Comparison of ENCODE assay signal across 21 mouse cellular contexts in genomic region chr2:170547526-170547925, GRCm38 (mm10). TPM values are rescaled to one million over a fixed set of nuclear protein-coding genes. Genes with fewer than 3 reads are reported as not detected.
A peak's percentile ranks its signal among the peaks of the same experiment; 100 is the strongest.
DNase-seq lines count a peak whose midpoint lies in the region; ATAC-seq and TF ChIP-seq lines count a peak whose summit lies in the region.
"Had no signal": no experiment of that assay in that cellular context is flagged by ENCODE, and none has a peak within 500 bp of the region (broad histone marks: within the 10 kb centered on the region; RNA-seq: fewer than 3 reads in every experiment).

No protein-coding gene starts in this region.

- no peaks in the 10 kb centered on the region for H3K36me3 ChIP-seq in hindbrain, embryonic 11.5 days (ENCODE audit: control insufficient read depth, insufficient read depth, low read length)
- no peaks in the 10 kb centered on the region for H3K36me3 ChIP-seq in hindbrain, postnatal 0 days (ENCODE audit: insufficient read depth, low read length)
- no peaks in the 10 kb centered on the region for H3K36me3 ChIP-seq in forebrain, embryonic 13.5 days (ENCODE audit: poor library complexity, severe bottlenecking)
- H3K36me3 ChIP-seq: embryonic facial prominence, embryonic 15.5 days; forebrain, embryonic 15.5 days; limb, embryonic 13.5 days had no signal

- 13% methylated on average over 6 of the region's 6 CpGs for WGBS in hindbrain, embryonic 11.5 days
- 39% methylated on average over 6 of the region's 6 CpGs for WGBS in hindbrain, postnatal 0 days
- 13% methylated on average over 6 of the region's 6 CpGs for WGBS in forebrain, embryonic 13.5 days

- peak; percentile 36 for DNase-seq in hindbrain, embryonic 11.5 days (ENCODE audit: low spot score)
- DNase-seq in hindbrain, postnatal 0 days (ENCODE audit: low spot score), result no peak
- peak; percentile 82 for DNase-seq in embryo, embryonic 10.5 days (ENCODE audit: low spot score)
- DNase-seq in kidney, adult 8-10 months, result peak; percentile 50 to 58
- DNase-seq in mesoderm, embryonic 11.5 days (ENCODE audit: low read depth, low spot score), result peak; percentile 69
- no peak for DNase-seq in testis, postnatal 14 days (ENCODE audit: low spot score)
- no peak for DNase-seq in spleen, postnatal 4 days (ENCODE audit: low spot score in 2 of 2)
- DNase-seq: adrenal gland, adult 2 months; cerebellum, adult 8-10 months; gastrocnemius, postnatal 10 days; heart, postnatal 4 days; layer of hippocampus, adult 9-11 months; liver, postnatal 0 days; lung, postnatal 4 days had no signal

- no peak overlapping the region for H3K4me3 ChIP-seq in hindbrain, embryonic 11.5 days (ENCODE audit: low read depth, low read length)
- H3K4me3 ChIP-seq in hindbrain, postnatal 0 days (ENCODE audit: low read length), result no peak overlapping the region
- H3K4me3 ChIP-seq in forebrain, embryonic 13.5 days, result no peak overlapping the region
- H3K4me3 ChIP-seq: embryonic facial prominence, embryonic 15.5 days; forebrain, embryonic 15.5 days; limb, embryonic 13.5 days had no signal

- H3K9ac ChIP-seq in hindbrain, embryonic 11.5 days (ENCODE audit: low read depth, low read length), result no peak overlapping the region
- H3K9ac ChIP-seq in hindbrain, postnatal 0 days (replicated peaks; ENCODE audit: low read length), result no peak overlapping the region
- no peak overlapping the region for H3K9ac ChIP-seq in forebrain, embryonic 13.5 days
- H3K9ac ChIP-seq: embryonic facial prominence, embryonic 15.5 days; forebrain, embryonic 15.5 days; limb, embryonic 13.5 days; liver, postnatal 0 days had no signal

- no peak for ATAC-seq in hindbrain, embryonic 11.5 days (ENCODE audit: low FRiP score)
- ATAC-seq in hindbrain, postnatal 0 days, result no peak
- no peak for ATAC-seq in forebrain, embryonic 13.5 days
- ATAC-seq: forebrain, embryonic 15.5 days; liver, postnatal 0 days had no signal

- no peak for TF ChIP-seq CTCF in hindbrain, postnatal 0 days (IDR thresholded peaks at IDR 0.05; ENCODE audit: low read depth)

- no peaks in the 10 kb centered on the region for H3K27me3 ChIP-seq in hindbrain, embryonic 11.5 days (ENCODE audit: control insufficient read depth, insufficient read depth, low read length)
- no peaks in the 10 kb centered on the region for H3K27me3 ChIP-seq in hindbrain, postnatal 0 days (ENCODE audit: insufficient read depth, low read length)
- H3K27me3 ChIP-seq in forebrain, embryonic 13.5 days, result 0 out of 2 replicates have a peak, but pooled peaks cover 2% of the 10 kb centered on the region
- H3K27me3 ChIP-seq: embryonic facial prominence, embryonic 15.5 days; forebrain, embryonic 15.5 days; limb, embryonic 13.5 days had no signal

- no peak overlapping the region for H3K4me2 ChIP-seq in hindbrain, embryonic 11.5 days (replicated peaks; ENCODE audit: low read depth, low read length)
- H3K4me2 ChIP-seq in hindbrain, postnatal 0 days (ENCODE audit: low read depth, low read length), result no peak overlapping the region
- H3K4me2 ChIP-seq in forebrain, embryonic 13.5 days, result no peak overlapping the region
- H3K4me2 ChIP-seq: embryonic facial prominence, embryonic 15.5 days; forebrain, embryonic 15.5 days; limb, embryonic 13.5 days had no signal

- no peaks in the 10 kb centered on the region for H3K9me3 ChIP-seq in hindbrain, embryonic 11.5 days (ENCODE audit: control insufficient read depth, low read length)
- H3K9me3 ChIP-seq in hindbrain, postnatal 0 days (ENCODE audit: low read length), result no peaks in the 10 kb centered on the region
- no peaks in the 10 kb centered on the region for H3K9me3 ChIP-seq in forebrain, embryonic 13.5 days (replicated peaks)
- H3K9me3 ChIP-seq: embryonic facial prominence, embryonic 15.5 days; forebrain, embryonic 15.5 days; limb, embryonic 13.5 days had no signal

- peaks cover 3% of the 10 kb centered on the region for H3K4me1 ChIP-seq in hindbrain, embryonic 11.5 days (replicated peaks; ENCODE audit: control insufficient read depth, insufficient read depth, low read length)
- H3K4me1 ChIP-seq in hindbrain, postnatal 0 days (ENCODE audit: insufficient read depth, low read length), result 0 out of 2 replicates have a peak, but pooled peaks cover 3% of the 10 kb centered on the region
- H3K4me1 ChIP-seq in forebrain, embryonic 13.5 days, result peaks cover 62% of the 10 kb centered on the region

- no peak overlapping the region for H3K27ac ChIP-seq in hindbrain, embryonic 11.5 days (ENCODE audit: low read depth, low read length)
- no peak overlapping the region for H3K27ac ChIP-seq in hindbrain, postnatal 0 days
- H3K27ac ChIP-seq in forebrain, embryonic 13.5 days, result no peak overlapping the region
- H3K27ac ChIP-seq: embryonic facial prominence, embryonic 15.5 days; forebrain, embryonic 15.5 days; limb, embryonic 13.5 days had no signal

RNA-seq across cellular contexts. Expression of gene Cyp24a1, which starts 50.6 kb away (rescaled TPM):
- 0.10 and 0.14 TPM in 2 replicates for polyA plus RNA-seq in hindbrain, embryonic 11.5 days (2014; fragmentation: Nextera tagmentation; extraction: Ambion mirVana)
- total RNA-seq in hindbrain, postnatal 0 days (2014; rRNA removed), result not detected in 2 replicates
- polyA plus RNA-seq in hindbrain, postnatal 0 days (2015; fragmentation: Nextera tagmentation; extraction: Ambion mirVana), result 0.08 and 0.09 TPM in 2 replicates
- polyA plus RNA-seq in forebrain, embryonic 13.5 days (2015; fragmentation: Nextera tagmentation; extraction: Ambion mirVana), result 0.13 TPM in 1 of 2 replicates, not detected in the other
- total RNA-seq: adrenal gland, adult 2 months; gastrocnemius, postnatal 10 days; heart, postnatal 4 days had no signal
- polyA plus RNA-seq: intestine, embryonic 16.5 days; limb, embryonic 13.5 days; liver, postnatal 0 days; small intestine, adult 2 months; stomach, embryonic 16.5 days had no signal

RNA-seq across cellular contexts. Expression of gene Pfdn4, which starts 51.3 kb away (rescaled TPM):
- polyA plus RNA-seq in hindbrain, embryonic 11.5 days (2014; fragmentation: Nextera tagmentation; extraction: Ambion mirVana), result 141 and 142 TPM in 2 replicates
- total RNA-seq in hindbrain, postnatal 0 days (2014; rRNA removed), result 67.7 and 94.6 TPM in 2 replicates
- 147 and 154 TPM in 2 replicates for polyA plus RNA-seq in hindbrain, postnatal 0 days (2015; fragmentation: Nextera tagmentation; extraction: Ambion mirVana)
- polyA plus RNA-seq in forebrain, embryonic 13.5 days (2015; fragmentation: Nextera tagmentation; extraction: Ambion mirVana), result 134 and 166 TPM in 2 replicates

RNA-seq across cellular contexts. Expression of gene 4930470P17Rik, which starts 54.3 kb away (rescaled TPM):
- not detected in 2 replicates for polyA plus RNA-seq in hindbrain, embryonic 11.5 days (2014; fragmentation: Nextera tagmentation; extraction: Ambion mirVana)
- total RNA-seq in hindbrain, postnatal 0 days (2014; rRNA removed), result not detected in 2 replicates
- polyA plus RNA-seq in hindbrain, postnatal 0 days (2015; fragmentation: Nextera tagmentation; extraction: Ambion mirVana), result 0.21 and 0.26 TPM in 2 replicates
- not detected in 2 replicates for polyA plus RNA-seq in forebrain, embryonic 13.5 days (2015; fragmentation: Nextera tagmentation; extraction: Ambion mirVana)
- total RNA-seq: adrenal gland, adult 2 months; gastrocnemius, postnatal 10 days; heart, postnatal 4 days had no signal
- polyA plus RNA-seq: adrenal gland, adult 2 months; embryonic facial prominence, embryonic 15.5 days; forebrain, embryonic 15.5 days; intestine, embryonic 16.5 days; limb, embryonic 13.5 days; liver, postnatal 0 days; small intestine, adult 2 months; stomach, embryonic 16.5 days had no signal

Comparison
In these comparisons a context has a peak if more than half of its experiments do, and no peak if none do; other contexts are left out.
1. DNase-seq: peak in hindbrain, embryonic 11.5 days (single experiment), embryo, embryonic 10.5 days (single experiment), kidney, adult 8-10 months (2 of 2) and mesoderm, embryonic 11.5 days (single experiment); none in hindbrain, postnatal 0 days (single experiment), testis, postnatal 14 days (single experiment) and spleen, postnatal 4 days (0 of 2).